Mouse (Mus musculus): ENCODE results near the gene Rhof. TPM values are rescaled to one million over a fixed set of nuclear protein-coding genes. Genes with fewer than 3 reads are reported as not detected.

Gene Rhof
- polyA plus RNA-seq, 1 experiment from 2014 or later, result 1.7 TPM

DNA sequence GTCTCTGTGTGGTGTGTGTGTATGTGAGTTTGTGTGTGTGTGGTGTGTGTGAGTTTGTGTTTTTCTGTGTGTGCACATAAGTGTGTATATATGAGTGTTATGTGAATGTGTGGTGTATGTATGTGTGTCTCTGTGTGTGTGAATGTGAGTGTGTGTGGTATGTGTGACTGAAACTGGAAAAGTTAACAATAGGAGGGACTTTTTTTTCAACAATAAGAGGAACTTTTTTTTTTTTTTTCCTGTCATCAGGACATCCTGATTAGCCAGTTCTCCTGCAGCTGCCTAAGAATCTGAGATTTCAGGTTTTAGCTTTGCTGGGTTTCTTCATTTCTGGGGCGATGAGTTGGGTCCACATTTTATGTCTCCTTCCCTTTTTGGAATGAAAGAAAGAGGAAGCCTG is 52.9 kb downstream of the Rhof start:
- no peaks in the 10 kb centered on the region for H3K9me3 ChIP-seq (ENCODE audit: control insufficient read depth, low read length)
- no peaks in the 10 kb centered on the region for H3K36me3 ChIP-seq (ENCODE audit: control insufficient read depth, insufficient read depth, low read length)
- no peaks in the 10 kb centered on the region for H3K27me3 ChIP-seq (ENCODE audit: control insufficient read depth, insufficient read depth, low read length)
- whole genome bisulfite sequencing, result 94% methylated on average over 1 of the region's 1 CpGs
- H3K4me2 ChIP-seq (replicated peaks; ENCODE audit: low read depth, low read length), result no peak overlapping the region
- no peak overlapping the region for H3K4me3 ChIP-seq (ENCODE audit: low read depth, low read length)
- DNase-seq (ENCODE audit: low spot score) (no peak), ATAC-seq (ENCODE audit: low FRiP score) (no peak)
- peaks cover 5% of the 10 kb centered on the region for H3K4me1 ChIP-seq (replicated peaks; ENCODE audit: control insufficient read depth, insufficient read depth, low read length)
- no peak overlapping the region for H3K9ac ChIP-seq (ENCODE audit: low read depth, low read length)
- H3K27ac ChIP-seq (ENCODE audit: low read depth, low read length), result no peak overlapping the region

DNA sequence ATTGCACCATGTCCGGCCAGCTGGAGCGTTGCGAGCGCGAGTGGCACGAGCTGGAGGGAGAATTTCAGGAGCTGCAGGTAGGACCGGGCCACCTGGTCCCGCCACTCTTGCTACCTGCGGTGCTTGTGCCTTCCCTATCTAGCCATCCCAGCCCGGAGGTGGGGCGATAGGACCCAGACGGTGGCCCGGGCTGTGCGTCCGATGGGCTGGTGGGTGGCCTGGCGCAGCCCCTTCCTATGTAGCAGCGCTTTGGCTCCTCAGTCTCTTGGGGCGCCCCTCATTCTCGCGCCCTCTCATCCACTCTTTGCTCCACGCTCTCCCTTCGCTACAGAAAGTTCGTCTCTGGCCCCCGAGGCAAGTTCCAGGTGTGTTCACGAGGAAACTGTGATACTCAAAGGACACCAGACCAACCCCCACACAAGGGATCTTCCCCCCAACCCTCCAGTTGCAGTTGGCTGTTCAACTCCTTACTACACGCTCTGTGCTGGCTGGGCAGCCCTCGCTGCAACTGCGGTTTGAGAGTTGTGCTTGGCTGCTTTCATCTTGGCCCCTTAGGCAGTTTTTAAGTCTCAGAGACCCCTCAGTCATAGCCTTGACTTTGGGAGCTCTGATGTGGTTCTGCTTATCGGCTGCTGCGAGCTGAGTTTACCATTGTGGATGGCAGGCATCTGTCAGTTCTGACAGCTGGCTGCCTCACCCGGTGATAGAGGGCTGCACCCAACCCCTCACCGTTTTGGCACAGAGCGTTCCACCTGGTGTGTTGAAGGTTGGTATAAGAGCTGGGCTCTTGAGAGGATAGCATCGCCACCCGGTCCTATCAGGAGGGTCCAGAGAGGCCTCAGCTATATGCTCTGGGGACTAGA is 55.8 kb downstream of the Rhof start:
- Histone ChIP-seq H3K27me3 (ENCODE audit: control insufficient read depth, insufficient read depth, low read length) (no peaks in the 10 kb centered on the region), H3K4me2 (replicated peaks; ENCODE audit: low read depth, low read length) (peak overlapping the region; percentile 97), H3K4me3 (ENCODE audit: low read depth, low read length) (peak overlapping the region; percentile 76), H3K9ac (ENCODE audit: low read depth, low read length) (peak overlapping the region; percentile 73), H3K4me1 (replicated peaks; ENCODE audit: control insufficient read depth, insufficient read depth, low read length) (peaks cover 5% of the 10 kb centered on the region), H3K36me3 (ENCODE audit: control insufficient read depth, insufficient read depth, low read length) (no peaks in the 10 kb centered on the region), H3K9me3 (ENCODE audit: control insufficient read depth, low read length) (no peaks in the 10 kb centered on the region), H3K27ac (ENCODE audit: low read depth, low read length) (peak overlapping the region; percentile 62; the same call in 1 of the 2 replicates)
- 5% methylated on average over 27 of the region's 35 CpGs for WGBS
- ATAC-seq (ENCODE audit: low FRiP score) (peak; percentile 84), DNase-seq (ENCODE audit: low spot score) (peak; percentile 72)

DNA sequence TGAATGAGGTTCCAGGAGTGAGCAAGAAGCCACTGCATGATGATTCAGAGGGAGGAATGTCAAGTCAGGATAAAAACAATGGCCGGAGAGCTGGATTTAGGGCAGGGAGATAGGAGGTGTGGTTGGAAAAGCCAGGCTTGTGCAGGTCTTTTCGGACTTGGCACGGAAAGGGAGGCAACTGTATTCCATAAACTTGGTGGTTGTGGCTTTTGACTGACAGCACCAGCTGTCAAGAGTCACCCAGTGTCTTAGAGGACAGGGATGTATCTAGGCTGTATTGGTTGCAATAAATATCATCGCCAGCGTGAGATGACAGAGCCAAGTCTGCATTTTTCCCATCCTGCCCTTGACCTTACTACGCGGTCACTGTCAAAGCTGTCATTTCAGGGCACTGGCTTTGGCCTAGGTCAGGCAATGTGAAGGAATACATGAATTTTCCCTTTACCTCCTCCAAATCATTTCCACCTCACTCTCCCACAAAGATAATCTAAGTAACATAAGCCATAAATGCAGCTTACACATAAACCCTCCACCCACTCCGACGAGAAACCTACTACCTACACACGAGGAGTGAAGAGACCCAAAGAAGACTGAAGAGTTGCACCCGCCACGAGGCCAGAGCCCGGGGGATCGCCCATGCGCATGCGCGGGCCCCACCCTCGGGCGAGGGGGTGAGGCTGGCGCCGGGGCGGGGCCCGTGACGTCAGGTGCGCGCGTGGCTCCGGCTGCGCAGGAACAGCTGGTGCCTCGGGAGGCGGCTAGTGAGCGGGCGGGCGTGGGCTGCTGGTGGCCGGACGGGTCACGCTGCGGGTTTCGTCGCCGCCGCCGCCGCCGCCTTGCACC is 56.7 kb downstream of the Rhof start:
- H3K36me3 ChIP-seq (ENCODE audit: control insufficient read depth, insufficient read depth, low read length), result no peaks in the 10 kb centered on the region
- H3K27ac ChIP-seq (ENCODE audit: low read depth, low read length), result peak overlapping the region; percentile 62; the same call in 1 of the 2 replicates
- H3K27me3 ChIP-seq (ENCODE audit: control insufficient read depth, insufficient read depth, low read length), result no peaks in the 10 kb centered on the region
- DNase-seq (ENCODE audit: low spot score), result peak; percentile 96
- H3K9ac ChIP-seq (ENCODE audit: low read depth, low read length), result peak overlapping the region; percentile 73
- no peaks in the 10 kb centered on the region for H3K9me3 ChIP-seq (ENCODE audit: control insufficient read depth, low read length)
- 8% methylated on average over 45 of the region's 45 CpGs for WGBS
- peak overlapping the region; percentile 97 for H3K4me2 ChIP-seq (replicated peaks; ENCODE audit: low read depth, low read length)
- peak overlapping the region; percentile 76 for H3K4me3 ChIP-seq (ENCODE audit: low read depth, low read length)
- ATAC-seq (ENCODE audit: low FRiP score), result peak; percentile 88
- peaks cover 5% of the 10 kb centered on the region for H3K4me1 ChIP-seq (replicated peaks; ENCODE audit: control insufficient read depth, insufficient read depth, low read length)

GRCm38 (mm10) chr5:123068714-123069113 is 63.8 kb downstream of the Rhof start:
- Histone ChIP-seq H3K9me3 (ENCODE audit: control insufficient read depth, low read length) (no peaks in the 10 kb centered on the region), H3K9ac (ENCODE audit: low read depth, low read length) (no peak overlapping the region), H3K4me3 (ENCODE audit: low read depth, low read length) (no peak overlapping the region), H3K4me2 (replicated peaks; ENCODE audit: low read depth, low read length) (no peak overlapping the region), H3K27me3 (ENCODE audit: control insufficient read depth, insufficient read depth, low read length) (no peaks in the 10 kb centered on the region), H3K4me1 (replicated peaks; ENCODE audit: control insufficient read depth, insufficient read depth, low read length) (no peaks in the 10 kb centered on the region), H3K27ac (ENCODE audit: low read depth, low read length) (no peak overlapping the region), H3K36me3 (ENCODE audit: control insufficient read depth, insufficient read depth, low read length) (no peaks in the 10 kb centered on the region)
- 92% methylated on average over 2 of the region's 2 CpGs for WGBS
- no peak for DNase-seq (ENCODE audit: low spot score)
- no peak for ATAC-seq (ENCODE audit: low FRiP score)

GRCm38 (mm10) chr5:123068115-123068514 is 64.4 kb downstream of the Rhof start, which contains the start of gene Tmem120b:
TSS of gene Tmem120b (plus strand) at chr5:123068415.
- 87% methylated on average over 12 of the region's 12 CpGs for WGBS
- H3K4me3 ChIP-seq (ENCODE audit: low read depth, low read length), result no peak within 1 kb of the TSS
- H3K4me2 ChIP-seq (replicated peaks; ENCODE audit: low read depth, low read length), result no peak within 1 kb of the TSS
- no peaks in the 10 kb centered on the region for H3K27me3 ChIP-seq (ENCODE audit: control insufficient read depth, insufficient read depth, low read length)
- H3K9me3 ChIP-seq (ENCODE audit: control insufficient read depth, low read length), result no peaks in the 10 kb centered on the region
- no peaks in the 10 kb centered on the region for H3K4me1 ChIP-seq (replicated peaks; ENCODE audit: control insufficient read depth, insufficient read depth, low read length)
- ATAC-seq (ENCODE audit: low FRiP score) (no peak), DNase-seq (ENCODE audit: low spot score) (no peak)
- H3K27ac ChIP-seq (ENCODE audit: low read depth, low read length), result no peak within 1 kb of the TSS
- no peaks in the 10 kb centered on the region for H3K36me3 ChIP-seq (ENCODE audit: control insufficient read depth, insufficient read depth, low read length)
- H3K9ac ChIP-seq (ENCODE audit: low read depth, low read length), result no peak within 1 kb of the TSS

- Histone ChIP-seq H3K4me1 (replicated peaks; ENCODE audit: control insufficient read depth, insufficient read depth, low read length) (no peaks in the 10 kb centered on the region), H3K4me2 (replicated peaks; ENCODE audit: low read depth, low read length) (no peak overlapping the region), H3K36me3 (ENCODE audit: control insufficient read depth, insufficient read depth, low read length) (no peaks in the 10 kb centered on the region), H3K9me3 (ENCODE audit: control insufficient read depth, low read length) (no peaks in the 10 kb centered on the region), H3K4me3 (ENCODE audit: low read depth, low read length) (no peak overlapping the region), H3K27me3 (ENCODE audit: control insufficient read depth, insufficient read depth, low read length) (no peaks in the 10 kb centered on the region), H3K27ac (ENCODE audit: low read depth, low read length) (no peak overlapping the region), H3K9ac (ENCODE audit: low read depth, low read length) (no peak overlapping the region)
- WGBS, result 28% methylated on average over 6 of the region's 6 CpGs
- peak; percentile 23 for DNase-seq (ENCODE audit: low spot score)
- ATAC-seq (ENCODE audit: low FRiP score), result no peak
These were observed 65.0 kb downstream of the Rhof start for GRCm38 (mm10) chr5:123067395-123067995.

GRCm38 (mm10) chr5:123064207-123064606 is 68.3 kb downstream of the Rhof start:
- Histone ChIP-seq H3K4me1 (replicated peaks; ENCODE audit: control insufficient read depth, insufficient read depth, low read length) (no peaks in the 10 kb centered on the region), H3K4me3 (ENCODE audit: low read depth, low read length) (no peak overlapping the region), H3K9ac (ENCODE audit: low read depth, low read length) (no peak overlapping the region), H3K9me3 (ENCODE audit: control insufficient read depth, low read length) (no peaks in the 10 kb centered on the region), H3K27me3 (ENCODE audit: control insufficient read depth, insufficient read depth, low read length) (no peaks in the 10 kb centered on the region), H3K36me3 (ENCODE audit: control insufficient read depth, insufficient read depth, low read length) (no peaks in the 10 kb centered on the region), H3K4me2 (replicated peaks; ENCODE audit: low read depth, low read length) (no peak overlapping the region), H3K27ac (ENCODE audit: low read depth, low read length) (no peak overlapping the region)
- ATAC-seq (ENCODE audit: low FRiP score) (no peak), DNase-seq (ENCODE audit: low spot score) (peak; percentile 87)
- 37% methylated on average over 6 of the region's 6 CpGs for WGBS

GRCm38 (mm10) chr5:123063141-123063540 is 69.4 kb downstream of the Rhof start:
- Histone ChIP-seq H3K36me3 (ENCODE audit: control insufficient read depth, insufficient read depth, low read length) (no peaks in the 10 kb centered on the region), H3K4me2 (replicated peaks; ENCODE audit: low read depth, low read length) (no peak overlapping the region), H3K9me3 (ENCODE audit: control insufficient read depth, low read length) (no peaks in the 10 kb centered on the region), H3K27ac (ENCODE audit: low read depth, low read length) (no peak overlapping the region), H3K4me1 (replicated peaks; ENCODE audit: control insufficient read depth, insufficient read depth, low read length) (no peaks in the 10 kb centered on the region), H3K9ac (ENCODE audit: low read depth, low read length) (no peak overlapping the region), H3K4me3 (ENCODE audit: low read depth, low read length) (no peak overlapping the region), H3K27me3 (ENCODE audit: control insufficient read depth, insufficient read depth, low read length) (no peaks in the 10 kb centered on the region)
- ATAC-seq (ENCODE audit: low FRiP score) (no peak), DNase-seq (ENCODE audit: low spot score) (no peak)
- WGBS, result 94% methylated on average over 3 of the region's 3 CpGs
